Mouse (Mus musculus): Measurements from ENCODE around the gene Cxcr4. TPM values are rescaled to one million over a fixed set of nuclear protein-coding genes. Genes with fewer than 3 reads are reported as not detected.
A peak's percentile ranks its signal among the peaks of the same experiment; 100 is the strongest.

Gene Cxcr4
- polyA plus RNA-seq, 1 experiment, result 1.4 TPM

GRCm38 (mm10) chr1:128552545-128552944 lies 39.5 kb downstream of the Cxcr4 start:
- Histone ChIP-seq H3K4me1 (peaks cover 60% of the 10 kb centered on the region), H3K27me3 (replicated peaks) (no peaks in the 10 kb centered on the region), H3K4me3 (replicated peaks) (no peak overlapping the region), H3K9me3 (no peaks in the 10 kb centered on the region), H3K36me3 (replicated peaks; ENCODE audit: low read length) (no peaks in the 10 kb centered on the region)
- TF ChIP-seq FLI1 (IDR thresholded peaks at IDR 0.05; ENCODE audit: low read length) (no peak), GATA1 (IDR thresholded peaks at IDR 0.05; ENCODE audit: borderline replicate concordance, low read length) (no peak)

DNA sequence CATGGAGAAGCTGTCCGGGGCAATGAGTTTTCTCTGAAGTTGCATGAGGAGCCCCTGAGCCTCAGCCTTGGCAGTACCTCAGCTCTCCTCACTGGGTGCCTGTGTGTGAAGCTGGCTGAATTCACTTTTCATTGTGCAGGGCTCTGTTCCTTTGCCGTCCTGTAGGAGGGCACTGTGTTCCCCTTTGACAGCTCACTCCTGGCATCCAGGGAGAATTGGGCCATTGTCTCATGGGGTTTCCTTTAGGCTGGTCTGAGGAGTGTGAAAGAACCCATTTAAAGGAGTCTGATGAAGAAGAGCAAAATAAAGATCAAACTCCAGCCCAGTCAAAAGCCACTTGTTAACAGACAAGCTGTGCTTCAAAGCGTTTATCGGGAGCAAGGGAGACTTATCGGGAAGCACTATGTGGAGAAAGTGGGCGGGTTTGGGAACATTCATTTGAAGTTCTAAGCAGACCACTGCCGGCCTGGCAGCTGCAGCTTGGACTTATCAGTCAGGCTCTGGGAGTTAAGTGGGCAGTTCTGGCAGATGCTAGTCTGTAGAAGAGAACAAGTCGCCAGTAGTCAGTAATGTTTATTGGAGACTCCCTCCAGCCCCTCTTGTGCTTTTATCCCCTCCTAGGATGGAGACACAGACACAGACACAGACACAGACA lies 40.2 kb downstream of the Cxcr4 start:
- H3K4me1 ChIP-seq, result peaks cover 63% of the 10 kb centered on the region
- no peaks in the 10 kb centered on the region for H3K9me3 ChIP-seq
- H3K27me3 ChIP-seq (replicated peaks), result no peaks in the 10 kb centered on the region
- H3K36me3 ChIP-seq (replicated peaks; ENCODE audit: low read length), result no peaks in the 10 kb centered on the region
- TF ChIP-seq GATA1 (IDR thresholded peaks at IDR 0.05; ENCODE audit: borderline replicate concordance, low read length), result no peak
- no peak overlapping the region for H3K4me3 ChIP-seq (replicated peaks)

DNA sequence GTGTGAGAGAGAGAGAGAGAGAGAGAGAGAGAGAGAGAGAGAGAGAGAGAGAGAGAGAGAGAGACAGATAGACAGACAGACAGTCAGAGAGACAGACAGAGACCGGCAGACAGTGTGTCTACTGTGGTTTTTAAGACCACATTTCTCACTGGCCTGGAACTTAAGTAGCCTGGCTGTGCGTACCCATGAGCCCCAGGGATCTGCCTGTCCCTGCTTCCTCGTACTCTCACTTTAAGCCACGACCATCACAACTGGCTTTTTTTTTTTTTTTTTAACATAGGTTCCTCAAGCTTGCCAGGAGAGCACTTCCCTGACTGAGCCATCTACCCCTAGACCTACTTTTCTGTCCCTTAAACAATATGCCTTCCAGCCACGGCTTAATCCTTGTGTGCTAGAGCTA lies 42.7 kb downstream of the Cxcr4 start:
- peaks cover 82% of the 10 kb centered on the region for H3K4me1 ChIP-seq
- peak overlapping the region; percentile 78 for H3K4me3 ChIP-seq (replicated peaks)
- H3K36me3 ChIP-seq (replicated peaks; ENCODE audit: low read length), result peaks cover 3% of the 10 kb centered on the region
- no peak for TF ChIP-seq FLI1 (IDR thresholded peaks at IDR 0.05; ENCODE audit: low read length)
- no peaks in the 10 kb centered on the region for H3K27me3 ChIP-seq (replicated peaks)
- H3K9me3 ChIP-seq, result peaks cover 3% of the 10 kb centered on the region; the same call in 1 of the 2 replicates

- no peaks in the 10 kb centered on the region for H3K27me3 ChIP-seq (replicated peaks)
- H3K36me3 ChIP-seq (replicated peaks; ENCODE audit: low read length), result peaks cover 3% of the 10 kb centered on the region
- H3K9me3 ChIP-seq, result peaks cover 3% of the 10 kb centered on the region; the same call in 1 of the 2 replicates
- peak overlapping the region; percentile 73 for H3K4me3 ChIP-seq (replicated peaks)
- H3K4me1 ChIP-seq, result peaks cover 85% of the 10 kb centered on the region
- TF ChIP-seq GATA1 (IDR thresholded peaks at IDR 0.05; ENCODE audit: borderline replicate concordance, low read length) (no peak), FLI1 (IDR thresholded peaks at IDR 0.05; ENCODE audit: low read length) (no peak)
Observed at GRCm38 (mm10) chr1:128549007-128549406, 43.1 kb downstream of the Cxcr4 start.

GRCm38 (mm10) chr1:128548220-128548998 lies 43.7 kb downstream of the Cxcr4 start:
- Histone ChIP-seq H3K27me3 (replicated peaks) (no peaks in the 10 kb centered on the region), H3K9me3 (peaks cover 3% of the 10 kb centered on the region; the same call in 1 of the 2 replicates), H3K4me3 (replicated peaks) (peak overlapping the region; percentile 73), H3K4me1 (peaks cover 87% of the 10 kb centered on the region), H3K36me3 (replicated peaks; ENCODE audit: low read length) (peaks cover 3% of the 10 kb centered on the region)
- TF ChIP-seq GATA1 (IDR thresholded peaks at IDR 0.05; ENCODE audit: borderline replicate concordance, low read length) (no peak), FLI1 (IDR thresholded peaks at IDR 0.05; ENCODE audit: low read length) (no peak)

DNA sequence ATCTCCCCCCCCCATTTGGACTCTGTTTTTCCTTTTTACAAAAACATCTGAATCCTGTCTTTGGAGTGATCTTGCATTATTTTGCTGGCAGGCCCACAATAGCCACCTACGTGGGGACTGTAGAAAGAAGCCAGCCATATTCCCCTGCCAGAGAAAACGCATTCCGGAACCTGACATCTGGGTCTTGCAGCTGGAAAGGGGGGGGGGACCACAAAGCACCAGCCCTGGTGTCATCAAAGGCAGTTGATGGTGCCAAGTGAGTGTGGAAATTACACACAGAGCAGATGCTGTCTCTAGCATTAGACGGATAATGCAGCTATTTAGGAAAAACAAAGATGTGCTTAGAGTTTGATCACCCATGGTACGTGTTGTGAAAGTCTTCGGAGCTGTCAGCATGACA lies 46.4 kb downstream of the Cxcr4 start:
- H3K9me3 ChIP-seq, result peaks cover 3% of the 10 kb centered on the region; the same call in 1 of the 2 replicates
- H3K4me3 ChIP-seq (replicated peaks), result no peak overlapping the region
- H3K27me3 ChIP-seq (replicated peaks), result no peaks in the 10 kb centered on the region
- H3K36me3 ChIP-seq (replicated peaks; ENCODE audit: low read length), result peaks cover 3% of the 10 kb centered on the region
- TF ChIP-seq GATA1 (IDR thresholded peaks at IDR 0.05; ENCODE audit: borderline replicate concordance, low read length) (no peak), FLI1 (IDR thresholded peaks at IDR 0.05; ENCODE audit: low read length) (no peak)
- H3K4me1 ChIP-seq, result peaks cover 76% of the 10 kb centered on the region

DNA sequence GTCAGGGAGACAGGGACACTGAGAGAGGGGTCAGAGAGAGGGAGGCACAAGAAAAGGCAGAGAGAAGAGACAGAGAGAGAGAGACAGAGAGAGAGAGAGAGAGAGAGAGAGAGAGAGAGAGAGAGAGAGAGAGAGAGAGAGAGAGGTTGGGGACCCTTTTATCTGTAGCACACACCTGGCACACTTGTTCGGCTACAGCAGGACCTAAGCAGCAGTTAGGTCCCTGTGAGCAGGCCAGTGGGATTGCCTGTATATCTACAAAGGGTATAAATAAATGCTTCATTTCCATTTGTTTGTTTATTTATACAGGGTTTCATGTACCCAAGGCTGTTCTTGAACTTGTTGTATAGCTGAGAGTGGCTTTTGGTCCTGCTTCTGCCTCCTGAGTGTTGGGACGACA lies 49.0 kb downstream of the Cxcr4 start:
- TF ChIP-seq FLI1 (IDR thresholded peaks at IDR 0.05; ENCODE audit: low read length) (no peak), GATA1 (IDR thresholded peaks at IDR 0.05; ENCODE audit: borderline replicate concordance, low read length) (no peak)
- H3K4me3 ChIP-seq (replicated peaks), result no peak overlapping the region
- H3K27me3 ChIP-seq (replicated peaks), result no peaks in the 10 kb centered on the region
- peaks cover 66% of the 10 kb centered on the region for H3K4me1 ChIP-seq
- peaks cover 3% of the 10 kb centered on the region; the same call in 1 of the 2 replicates for H3K9me3 ChIP-seq
- peaks cover 3% of the 10 kb centered on the region for H3K36me3 ChIP-seq (replicated peaks; ENCODE audit: low read length)

- Histone ChIP-seq H3K9me3 (peaks cover 3% of the 10 kb centered on the region; the same call in 1 of the 2 replicates), H3K4me1 (peaks cover 65% of the 10 kb centered on the region), H3K27me3 (replicated peaks) (no peaks in the 10 kb centered on the region), H3K4me3 (replicated peaks) (no peak overlapping the region), H3K36me3 (replicated peaks; ENCODE audit: low read length) (peaks cover 3% of the 10 kb centered on the region)
- TF ChIP-seq FLI1 (IDR thresholded peaks at IDR 0.05; ENCODE audit: low read length), result no peak
- no peak for TF ChIP-seq GATA1 (IDR thresholded peaks at IDR 0.05; ENCODE audit: borderline replicate concordance, low read length)
Observed at GRCm38 (mm10) chr1:128542555-128542954, 49.5 kb downstream of the Cxcr4 start.

GRCm38 (mm10) chr1:128540213-128540612 lies 51.9 kb downstream of the Cxcr4 start:
- no peaks in the 10 kb centered on the region for H3K27me3 ChIP-seq (replicated peaks)
- peaks cover 51% of the 10 kb centered on the region for H3K4me1 ChIP-seq
- no peak for TF ChIP-seq FLI1 (IDR thresholded peaks at IDR 0.05; ENCODE audit: low read length)
- TF ChIP-seq GATA1 (IDR thresholded peaks at IDR 0.05; ENCODE audit: borderline replicate concordance, low read length), result no peak

GRCm38 (mm10) chr1:128539555-128539954 lies 52.5 kb downstream of the Cxcr4 start:
- no peaks in the 10 kb centered on the region for H3K36me3 ChIP-seq (replicated peaks; ENCODE audit: low read length)
- TF ChIP-seq FLI1 (IDR thresholded peaks at IDR 0.05; ENCODE audit: low read length), result no peak
- TF ChIP-seq GATA1 (IDR thresholded peaks at IDR 0.05; ENCODE audit: borderline replicate concordance, low read length), result no peak
- H3K4me3 ChIP-seq (replicated peaks), result no peak overlapping the region
- no peaks in the 10 kb centered on the region for H3K9me3 ChIP-seq
- H3K4me1 ChIP-seq, result peaks cover 51% of the 10 kb centered on the region
- no peaks in the 10 kb centered on the region for H3K27me3 ChIP-seq (replicated peaks)

More at GRCm38 (mm10) chr1:128540213-128540612, 51.9 kb downstream of the Cxcr4 start:
- no peak overlapping the region for H3K4me3 ChIP-seq (replicated peaks)
- H3K36me3 ChIP-seq (replicated peaks; ENCODE audit: low read length), result no peaks in the 10 kb centered on the region
- no peaks in the 10 kb centered on the region for H3K9me3 ChIP-seq

Other genes with a start within 250 kb of the Cxcr4 start
- 5.7 and 7.6 TPM in 2 replicates for gene Mcm6, start 232.6 kb downstream of the Cxcr4 start, polyA plus RNA-seq (2012; ENCODE audit: insufficient read depth, low replicate concordance)
- gene Dars, start 174.9 kb downstream of the Cxcr4 start, polyA plus RNA-seq (2012; ENCODE audit: insufficient read depth, low replicate concordance), result 31.3 and 132 TPM in 2 replicates

Data from megakaryocyte, embryonic 14.5 days (primary cell).